Mouse (Mus musculus): ENCODE data around the gene Ak2. TPM values are rescaled to one million over a fixed set of nuclear protein-coding genes. Genes with fewer than 3 reads are reported as not detected.

The Ak2 gene
- polyA plus RNA-seq, 1 experiment: 54.3 TPM

DNA sequence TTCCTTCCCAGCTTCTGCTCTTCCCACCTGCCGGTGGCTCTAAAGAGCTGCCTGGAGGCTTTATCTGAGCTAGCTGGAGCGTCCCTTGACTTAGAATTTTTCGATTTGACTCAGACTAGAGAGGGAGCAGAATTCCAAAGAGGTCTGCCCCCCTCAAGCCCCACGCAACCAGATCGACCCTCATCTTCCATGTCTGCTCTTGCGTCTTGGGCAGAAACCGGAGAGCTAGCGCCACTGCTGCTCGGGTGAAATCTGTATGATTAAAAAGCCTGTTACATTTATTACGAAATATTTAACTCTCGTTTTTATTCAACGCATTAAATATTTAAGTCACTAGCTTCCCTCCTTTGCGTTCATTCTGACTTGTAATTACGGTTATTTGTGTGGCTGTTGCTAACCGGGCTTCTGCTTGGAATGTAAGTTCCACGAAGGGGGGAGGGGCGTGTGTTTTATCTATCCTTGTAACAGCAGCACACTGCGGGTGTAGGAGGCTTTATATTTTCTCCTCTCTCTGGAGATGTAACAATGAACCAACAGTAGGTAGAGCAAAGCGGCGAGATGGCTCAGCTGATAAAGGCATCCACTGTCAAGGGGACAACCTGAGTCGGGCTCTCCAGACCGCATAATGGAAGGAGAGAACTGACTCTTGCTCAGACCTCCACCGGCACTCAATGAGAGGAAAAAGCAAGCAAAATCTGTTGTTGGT, 57.7 kb downstream of the Ak2 start:
- DNase-seq (ENCODE audit: low read depth): peak; percentile 88
- no peak for TF ChIP-seq POLR2A (IDR thresholded peaks at IDR 0.05; ENCODE audit: borderline replicate concordance, extremely low read depth, insufficient read depth, insufficient read length, poor library complexity, severe bottlenecking)
- TF ChIP-seq CTCF (IDR thresholded peaks at IDR 0.05; ENCODE audit: borderline replicate concordance, extremely low read depth, insufficient read depth, insufficient read length): peak; percentile 10; the same call in 1 of the 2 replicates

DNA sequence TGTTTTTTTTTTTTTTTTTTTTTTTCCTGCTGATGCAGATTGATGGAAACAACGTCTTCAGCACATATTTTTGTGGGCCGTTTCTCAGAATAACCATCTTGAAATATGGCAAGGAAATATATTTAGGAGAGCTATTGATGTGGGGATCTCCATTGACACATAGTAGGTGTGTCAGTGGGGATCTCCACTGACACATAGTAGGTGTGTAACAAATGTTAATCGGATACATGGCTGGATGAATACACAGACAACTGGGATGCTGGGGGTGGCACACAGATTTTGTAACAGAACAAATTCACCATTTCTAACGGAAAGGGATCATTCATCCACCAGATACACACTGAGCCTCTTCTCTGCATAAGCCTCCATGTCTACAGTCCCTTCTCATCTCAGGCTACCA, 58.6 kb downstream of the Ak2 start:
- no peak for DNase-seq (ENCODE audit: low read depth)
- TF ChIP-seq POLR2A (IDR thresholded peaks at IDR 0.05; ENCODE audit: borderline replicate concordance, extremely low read depth, insufficient read depth, insufficient read length, poor library complexity, severe bottlenecking) (no peak), CTCF (IDR thresholded peaks at IDR 0.05; ENCODE audit: borderline replicate concordance, extremely low read depth, insufficient read depth, insufficient read length) (no peak)

- TF ChIP-seq POLR2A (IDR thresholded peaks at IDR 0.05; ENCODE audit: borderline replicate concordance, extremely low read depth, insufficient read depth, insufficient read length, poor library complexity, severe bottlenecking) (no peak), CTCF (IDR thresholded peaks at IDR 0.05; ENCODE audit: borderline replicate concordance, extremely low read depth, insufficient read depth, insufficient read length) (no peak)
- no peak for DNase-seq (ENCODE audit: low read depth)
Observed at GRCm38 (mm10) chr4:129050901-129051417, 59.2 kb downstream of the Ak2 start.

- DNase-seq (ENCODE audit: low read depth): no peak
- TF ChIP-seq CTCF (IDR thresholded peaks at IDR 0.05; ENCODE audit: borderline replicate concordance, extremely low read depth, insufficient read depth, insufficient read length) (no peak), POLR2A (IDR thresholded peaks at IDR 0.05; ENCODE audit: borderline replicate concordance, extremely low read depth, insufficient read depth, insufficient read length, poor library complexity, severe bottlenecking) (no peak)
Observed at GRCm38 (mm10) chr4:129051461-129052183, 59.9 kb downstream of the Ak2 start.

DNA sequence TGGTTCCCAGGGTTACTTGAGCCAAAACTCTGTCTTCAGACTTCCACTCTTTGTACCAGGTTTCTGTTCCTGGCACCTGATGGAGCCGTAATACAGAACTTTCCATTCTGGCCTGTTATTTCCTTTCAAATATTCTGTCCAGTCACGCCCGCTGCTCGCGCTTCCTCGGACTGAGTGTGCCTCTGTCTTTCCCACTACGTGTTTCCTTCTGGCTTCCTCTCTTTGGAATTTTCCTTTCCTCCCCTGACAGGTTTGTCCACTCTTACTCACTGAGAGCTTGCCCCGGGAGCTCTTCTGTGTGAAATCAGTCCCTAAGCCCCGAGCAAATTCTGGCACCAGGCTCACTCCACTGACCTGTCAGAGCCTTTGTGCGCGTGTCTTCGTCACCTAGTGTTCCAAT, 63.0 kb downstream of the Ak2 start:
- TF ChIP-seq CTCF (IDR thresholded peaks at IDR 0.05; ENCODE audit: borderline replicate concordance, extremely low read depth, insufficient read depth, insufficient read length): no peak
- TF ChIP-seq POLR2A (IDR thresholded peaks at IDR 0.05; ENCODE audit: borderline replicate concordance, extremely low read depth, insufficient read depth, insufficient read length, poor library complexity, severe bottlenecking): no peak
- no peak for DNase-seq (ENCODE audit: low read depth)

- no peak for DNase-seq (ENCODE audit: low read depth)
- TF ChIP-seq POLR2A (IDR thresholded peaks at IDR 0.05; ENCODE audit: borderline replicate concordance, extremely low read depth, insufficient read depth, insufficient read length, poor library complexity, severe bottlenecking): no peak
- TF ChIP-seq CTCF (IDR thresholded peaks at IDR 0.05; ENCODE audit: borderline replicate concordance, extremely low read depth, insufficient read depth, insufficient read length): no peak
Observed at GRCm38 (mm10) chr4:129055562-129055961, 63.8 kb downstream of the Ak2 start.

- TF ChIP-seq POLR2A (IDR thresholded peaks at IDR 0.05; ENCODE audit: borderline replicate concordance, extremely low read depth, insufficient read depth, insufficient read length, poor library complexity, severe bottlenecking): peak; percentile 94
- TF ChIP-seq CTCF (IDR thresholded peaks at IDR 0.05; ENCODE audit: borderline replicate concordance, extremely low read depth, insufficient read depth, insufficient read length): no peak
Observed at GRCm38 (mm10) chr4:129057533-129058206, 65.9 kb downstream of the Ak2 start.

DNA sequence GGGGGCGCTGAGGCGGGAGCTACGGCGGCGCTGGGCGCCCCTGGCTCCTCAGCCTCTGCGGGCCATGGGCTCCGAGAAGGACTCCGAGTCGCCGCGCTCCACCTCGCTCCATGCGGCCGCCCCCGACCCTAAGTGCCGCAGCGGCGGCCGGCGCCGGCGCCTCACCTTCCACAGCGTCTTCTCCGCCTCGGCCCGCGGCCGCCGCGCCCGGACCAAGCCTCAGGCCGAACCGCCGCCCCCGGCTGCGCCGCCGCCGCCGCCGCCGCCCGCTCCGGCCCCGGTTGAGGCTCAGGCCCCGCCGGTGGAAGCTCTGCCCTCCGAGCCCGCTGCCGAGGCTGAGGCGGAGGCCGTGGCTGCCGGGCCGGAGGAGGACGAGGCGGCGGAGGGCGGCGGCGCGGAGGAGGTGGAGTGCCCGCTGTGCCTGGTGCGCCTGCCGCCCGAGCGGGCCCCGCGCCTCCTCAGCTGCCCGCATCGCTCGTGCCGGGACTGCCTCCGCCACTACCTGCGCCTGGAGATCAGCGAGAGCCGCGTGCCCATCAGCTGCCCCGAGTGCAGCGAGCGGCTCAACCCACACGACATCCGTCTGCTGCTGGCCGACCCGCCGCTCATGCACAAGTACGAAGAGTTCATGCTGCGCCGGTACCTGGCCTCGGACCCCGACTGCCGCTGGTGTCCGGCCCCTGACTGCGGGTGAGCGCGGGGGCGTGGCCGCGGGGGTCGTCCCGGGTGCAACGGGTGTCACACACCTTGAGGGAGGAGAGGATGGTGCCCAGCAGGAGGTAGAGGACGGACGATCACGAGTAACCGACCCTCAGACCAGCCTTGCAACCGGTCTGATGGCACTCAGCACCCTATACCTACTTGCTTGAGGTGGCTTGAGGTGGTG, 66.7 kb downstream of the Ak2 start, which contains the start of gene Rnf19b:
TSS of gene Rnf19b (plus strand) at position 65 of the 886 bp plus-strand sequence.
- TF ChIP-seq POLR2A (IDR thresholded peaks at IDR 0.05; ENCODE audit: borderline replicate concordance, extremely low read depth, insufficient read depth, insufficient read length, poor library complexity, severe bottlenecking) (no peak), CTCF (IDR thresholded peaks at IDR 0.05; ENCODE audit: borderline replicate concordance, extremely low read depth, insufficient read depth, insufficient read length) (no peak)
- peak; percentile 50 for DNase-seq (ENCODE audit: low read depth)

More at GRCm38 (mm10) chr4:129057533-129058206, 65.9 kb downstream of the Ak2 start:
- DNase-seq (ENCODE audit: low read depth): peak; percentile 99

GRCm38 (mm10) chr4:129059125-129059551, 67.4 kb downstream of the Ak2 start:
- peak; percentile 55 for DNase-seq (ENCODE audit: low read depth)
- TF ChIP-seq POLR2A (IDR thresholded peaks at IDR 0.05; ENCODE audit: borderline replicate concordance, extremely low read depth, insufficient read depth, insufficient read length, poor library complexity, severe bottlenecking) (no peak), CTCF (IDR thresholded peaks at IDR 0.05; ENCODE audit: borderline replicate concordance, extremely low read depth, insufficient read depth, insufficient read length) (no peak)

- TF ChIP-seq POLR2A (IDR thresholded peaks at IDR 0.05; ENCODE audit: borderline replicate concordance, extremely low read depth, insufficient read depth, insufficient read length, poor library complexity, severe bottlenecking): no peak
- no peak for TF ChIP-seq CTCF (IDR thresholded peaks at IDR 0.05; ENCODE audit: borderline replicate concordance, extremely low read depth, insufficient read depth, insufficient read length)
- no peak for DNase-seq (ENCODE audit: low read depth)
Observed at GRCm38 (mm10) chr4:129059922-129060321, 68.2 kb downstream of the Ak2 start.

Other genes with a start within 250 kb of the Ak2 start
- 4.6 and 5.0 TPM in 2 replicates for gene A3galt2, start 236.6 kb upstream of the Ak2 start, polyA plus RNA-seq (2012; rRNA removed)
- gene Zfp362, start 185.9 kb upstream of the Ak2 start, polyA plus RNA-seq (2012; rRNA removed): 70.0 and 94.1 TPM in 2 replicates
- 15.4 and 33.5 TPM in 2 replicates for gene Trim62, start 108.4 kb upstream of the Ak2 start, polyA plus RNA-seq (2012; rRNA removed)
- gene Azin2, start 29.5 kb upstream of the Ak2 start, polyA plus RNA-seq (2012; rRNA removed): 14.3 and 15.8 TPM in 2 replicates
- 73.0 and 84.4 TPM in 2 replicates for gene Rnf19b, start 66.3 kb downstream of the Ak2 start, polyA plus RNA-seq (2012; rRNA removed)
- gene Tmem54, start 113.6 kb downstream of the Ak2 start, polyA plus RNA-seq (2012; rRNA removed): 0.42 and 0.81 TPM in 2 replicates
- 50.3 and 57.2 TPM in 2 replicates for gene Hpca, start 130.1 kb downstream of the Ak2 start, polyA plus RNA-seq (2012; rRNA removed)
- 4.4 and 7.4 TPM in 2 replicates for gene Fndc5, start 145.0 kb downstream of the Ak2 start, polyA plus RNA-seq (2012; rRNA removed)
- 38.3 and 42.0 TPM in 2 replicates for gene S100pbp, start 197.8 kb downstream of the Ak2 start, polyA plus RNA-seq (2012; rRNA removed)
- 54.5 and 68.4 TPM in 2 replicates for gene Yars, start 197.8 kb downstream of the Ak2 start, polyA plus RNA-seq (2012; rRNA removed)

Data from brain, embryonic 14.5 days (tissue).